Mouse (Mus musculus): ENCODE results near the gene Zfp346.

DNA sequence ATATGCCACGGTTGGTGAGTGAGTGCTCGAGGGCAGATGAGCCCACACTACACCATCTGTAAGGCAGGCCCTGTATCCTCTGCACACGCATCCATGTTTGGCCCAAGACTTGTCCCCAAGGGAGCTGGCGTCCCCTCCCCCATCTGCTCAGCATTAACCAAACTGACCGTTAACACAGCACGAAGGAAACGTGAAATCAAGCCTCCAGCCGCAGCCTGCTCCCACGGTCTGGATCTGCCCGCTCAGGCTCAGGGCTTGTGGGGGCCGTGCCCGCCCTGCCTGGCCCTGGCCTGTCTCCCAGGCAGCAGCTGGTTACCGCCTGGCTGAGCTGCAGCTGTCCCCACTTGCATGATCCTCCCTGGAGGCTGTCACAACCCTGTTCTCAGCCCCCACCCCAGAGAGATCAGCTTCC lies 63.9 kb downstream of the Zfp346 start:
- TF ChIP-seq CTCF (IDR thresholded peaks at IDR 0.05; ENCODE audit: borderline replicate concordance, insufficient read depth, low read depth, low read length) (no peak), POLR2A (IDR thresholded peaks at IDR 0.05; ENCODE audit: borderline replicate concordance, insufficient read depth, low read length) (no peak)
